Mouse (Mus musculus) CH12.LX (cell line): ENCODE results near the gene Sirt3. TPM values are rescaled to one million over a fixed set of nuclear protein-coding genes. Genes with fewer than 3 reads are reported as not detected.

Source experiments
- DNase-seq: peaks from one replicate; pipeline ENCODE4 v3.0.0-alpha.2; 2013; ENCODE audit errors: extremely low read depth
- H3K27ac ChIP-seq: 2 replicates; pipeline ENCODE4 v1.5.1; 2012; ENCODE audit warnings: low read depth, mild to moderate bottlenecking, control low read depth, moderate library complexity; ENCODE audit not compliant: insufficient read depth
- H3K27me3 ChIP-seq: replicated peaks from 2 replicates; pipeline ENCODE3; 2012; ENCODE audit warnings: inconsistent platforms
- H3K36me3 ChIP-seq, 2 experiments: replicated peaks in 1 of 2; 2 replicates each; pipeline versions ENCODE3 to v1.6.1; 2012; ENCODE audit warnings: inconsistent platforms in 1 of 2, low read length in 1 of 2, mild to moderate bottlenecking in 1 of 2, mixed read lengths in 1 of 2, moderate library complexity in 1 of 2; ENCODE audit not compliant: control insufficient read depth in 1 of 2, insufficient read depth in 1 of 2
- H3K4me1 ChIP-seq, 2 experiments: 2 replicates each; pipeline ENCODE4 v1.6.1; 2012; ENCODE audit warnings: inconsistent platforms in 1 of 2, moderate library complexity in 1 of 2; ENCODE audit not compliant: insufficient read depth in 2 of 2, control insufficient read depth in 1 of 2
- H3K4me2 ChIP-seq: 2 replicates; pipeline ENCODE4 v1.6.1; 2012; ENCODE audit warnings: low read depth, mild to moderate bottlenecking, control low read depth; ENCODE audit not compliant: poor library complexity, insufficient read depth, severe bottlenecking
- H3K4me3 ChIP-seq, 3 experiments: fragments of 150-350 bp in 1 of 3; sonication (generic) in 1 of 3; replicated peaks in 1 of 3; 2 replicates each; pipeline versions ENCODE3 to v1.5.1; 2011 to 2012; ENCODE audit warnings: low read depth in 2 of 3, low read length in 2 of 3, mild to moderate bottlenecking in 2 of 3, moderate library complexity in 2 of 3, control low read depth in 1 of 3, improper control_type of control experiment in 1 of 3, inconsistent platforms in 1 of 3, mixed read lengths in 1 of 3; ENCODE audit not compliant: poor library complexity in 1 of 3
- H3K79me2 ChIP-seq: replicated peaks from 2 replicates; pipeline ENCODE4 v1.6.1; 2012; ENCODE audit warnings: mild to moderate bottlenecking, moderate library complexity; ENCODE audit not compliant: control insufficient read depth, poor library complexity, insufficient read depth, severe bottlenecking; ENCODE audit errors: extremely low read depth
- H3K9ac ChIP-seq: 2 replicates; pipeline ENCODE4 v1.6.1; 2012; ENCODE audit warnings: low read depth, mild to moderate bottlenecking, control low read depth, moderate library complexity; ENCODE audit not compliant: insufficient read depth
- H3K9me3 ChIP-seq: replicated peaks from 2 replicates; pipeline ENCODE3; 2012; ENCODE audit warnings: low read length, inconsistent platforms, mixed read lengths
- BHLHE40 ChIP-seq: IDR thresholded peaks from 2 replicates; pipeline ENCODE4 v1.6.1; 2011; ENCODE audit warnings: mild to moderate bottlenecking, low read depth, low read length, improper control_type of control experiment
- CHD1 ChIP-seq: IDR thresholded peaks from 2 replicates; pipeline ENCODE4 v1.6.1; 2012; ENCODE audit warnings: low read depth, low read length, improper control_type of control experiment, inconsistent platforms
- E2F4 ChIP-seq: IDR thresholded peaks from 2 replicates; pipeline ENCODE4 v1.6.1; 2011; ENCODE audit warnings: low read depth, low read length, improper control_type of control experiment; ENCODE audit not compliant: insufficient replicate concordance
- ELF1 ChIP-seq: IDR thresholded peaks from 2 replicates; pipeline ENCODE4 v1.6.1; 2014; ENCODE audit warnings: low read depth, mild to moderate bottlenecking, inconsistent platforms, low read length, improper control_type of control experiment
- ETS1 ChIP-seq: conservative IDR thresholded peaks from 2 replicates; pipeline ENCODE4 v1.6.1; 2012; ENCODE audit warnings: low read depth, mild to moderate bottlenecking, inconsistent platforms, low read length, improper control_type of control experiment, moderate library complexity
- HCFC1 ChIP-seq: IDR thresholded peaks from 2 replicates; pipeline ENCODE4 v1.6.1; 2012; ENCODE audit warnings: low read depth, mild to moderate bottlenecking, inconsistent platforms, low read length, improper control_type of control experiment
- JUND ChIP-seq: conservative IDR thresholded peaks from 2 replicates; pipeline ENCODE4 v1.6.1; 2011; ENCODE audit warnings: low read depth, low read length, improper control_type of control experiment
- KAT2A ChIP-seq: IDR thresholded peaks from 2 replicates; pipeline ENCODE4 v1.6.1; 2012; ENCODE audit warnings: low read length, improper control_type of control experiment, inconsistent platforms; ENCODE audit not compliant: insufficient replicate concordance
- MAFK ChIP-seq: IDR thresholded peaks from 2 replicates; pipeline ENCODE4 v1.6.1; 2011; ENCODE audit warnings: low read length, improper control_type of control experiment; ENCODE audit not compliant: insufficient replicate concordance
- MEF2A ChIP-seq: IDR thresholded peaks from 2 replicates; pipeline ENCODE4 v1.6.1; 2014; ENCODE audit warnings: low read depth, mild to moderate bottlenecking, inconsistent platforms, low read length, improper control_type of control experiment, borderline replicate concordance
- MXI1 ChIP-seq: IDR thresholded peaks from 2 replicates; pipeline ENCODE4 v1.6.1; 2011; ENCODE audit warnings: mild to moderate bottlenecking, low read depth, low read length, improper control_type of control experiment
- MYC ChIP-seq: IDR thresholded peaks from 2 replicates; pipeline ENCODE4 v1.6.1; 2011; ENCODE audit warnings: low read depth, mild to moderate bottlenecking, improper control_type of control experiment, low read length
- POLR2AphosphoS2 ChIP-seq: IDR thresholded peaks from 2 replicates; pipeline ENCODE4 v1.6.1; 2011; ENCODE audit warnings: low read depth, low read length, improper control_type of control experiment
- RAD21 ChIP-seq: IDR thresholded peaks from 2 replicates; pipeline ENCODE4 v1.6.1; 2011; ENCODE audit warnings: low read depth, mild to moderate bottlenecking, low read length, improper control_type of control experiment, moderate library complexity
- RCOR1 ChIP-seq: conservative IDR thresholded peaks from 2 replicates; pipeline ENCODE4 v1.6.1; 2012; ENCODE audit warnings: low read depth, mild to moderate bottlenecking, inconsistent platforms, low read length, improper control_type of control experiment
- SIN3A ChIP-seq: IDR thresholded peaks from 2 replicates; pipeline ENCODE4 v1.6.1; 2012; ENCODE audit warnings: low read length, improper control_type of control experiment, inconsistent platforms
- SMC3 ChIP-seq: IDR thresholded peaks from 2 replicates; pipeline ENCODE4 v1.6.1; 2011; ENCODE audit warnings: low read depth, low read length, improper control_type of control experiment
- TCF12 ChIP-seq: IDR thresholded peaks from 2 replicates; pipeline ENCODE4 v1.6.1; 2014; ENCODE audit warnings: low read depth, mild to moderate bottlenecking, inconsistent platforms, low read length, improper control_type of control experiment
- UBTF ChIP-seq: IDR thresholded peaks from 2 replicates; pipeline ENCODE4 v1.6.1; 2012; ENCODE audit warnings: low read depth, mild to moderate bottlenecking, inconsistent platforms, low read length, improper control_type of control experiment, moderate library complexity
- USF1 ChIP-seq: IDR thresholded peaks from 2 replicates; pipeline ENCODE4 v1.6.1; 2014; ENCODE audit warnings: low read depth, mild to moderate bottlenecking, inconsistent platforms, low read length, improper control_type of control experiment
- USF2 ChIP-seq: conservative IDR thresholded peaks from 2 replicates; pipeline ENCODE4 v1.6.1; 2011; ENCODE audit warnings: low read depth, low read length, improper control_type of control experiment
- ZKSCAN1 ChIP-seq: IDR thresholded peaks from 2 replicates; pipeline ENCODE4 v1.6.1; 2012; ENCODE audit warnings: low read depth, inconsistent platforms, low read length, improper control_type of control experiment, borderline replicate concordance
- ZMIZ1 ChIP-seq: IDR thresholded peaks from 2 replicates; pipeline ENCODE4 v1.6.1; 2012; ENCODE audit warnings: low read depth, mild to moderate bottlenecking, inconsistent platforms, low read length, improper control_type of control experiment
- ZNF384 ChIP-seq: IDR thresholded peaks from 2 replicates; pipeline ENCODE4 v1.6.1; 2012; ENCODE audit warnings: low read depth, low read length, improper control_type of control experiment, inconsistent platforms
- dilution Hi-C: fragments of 300-500 bp; cut with MboI; formaldehyde crosslinking; loops from 2 replicates; pipeline ENCODE4 v1.14.3; 2020; ENCODE audit warnings: low sequenced_read_pairs; ENCODE audit not compliant: extremely low pct_unique_long_range_greater_than_20kb, extremely low pct_ligation_motif_present
- in situ Hi-C: fragments of 300-500 bp; cut with MboI; formaldehyde crosslinking; loops from 3 replicates; pipeline ENCODE4 v1.14.3; 2019; ENCODE audit warnings: low sequenced_read_pairs, low pct_ligation_motif_present, low pct_unique_long_range_greater_than_20kb, mixed read lengths
- polyA plus RNA-seq: library from polyadenylated mRNA; unstranded; fragments of >175 nt; gene quantifications from 2 replicates; pipeline ENCODE4 v1.2.1, GENCODE M21; 2012; ENCODE audit warnings: low read depth; ENCODE audit not compliant: insufficient read length
- total RNA-seq, 2 experiments: library from RNA; depleted of rRNA; stranded (reverse); fragments of 300-350 nt in 1 of 2; fragments of >200 nt in 1 of 2; gene quantifications; 2 replicates each; pipeline ENCODE4 v1.2.3; 2012 to 2014

The Sirt3 gene
- total and polyA plus RNA-seq, 3 experiments = 12.6 to 23.7 (median 16.6) TPM

DNA sequence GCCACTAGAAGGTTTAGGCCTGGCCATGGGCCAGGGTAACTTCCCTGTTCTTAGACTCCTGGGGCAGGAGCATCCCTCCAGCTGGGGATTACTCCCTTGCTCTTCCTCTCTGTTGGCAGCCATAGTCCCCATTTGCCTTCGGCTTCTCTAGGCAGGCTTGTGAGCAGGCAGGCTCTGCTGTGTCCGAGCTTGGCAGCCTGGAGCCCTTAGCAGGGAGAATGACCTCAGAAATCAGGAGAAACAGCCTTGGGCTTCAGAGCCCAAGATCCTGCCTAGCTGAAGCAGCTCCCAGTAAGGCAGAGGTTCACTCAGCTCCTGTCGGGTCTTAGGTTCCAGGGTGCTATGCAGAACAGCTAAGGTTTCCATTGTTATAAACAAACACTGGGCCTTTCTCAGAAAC is 17.0 kb upstream of the Sirt3 start:
- no peaks in the 10 kb centered on the region for H3K9me3 ChIP-seq
- dilution Hi-C loops (no loop called here), in situ Hi-C loops (no loop called here)
- H3K36me3 ChIP-seq = peaks cover 35 to 68% of the 10 kb centered on the region in 2 experiments
- no peak overlapping the region for H3K4me3 ChIP-seq
- no peak overlapping the region for H3K27ac ChIP-seq
- no peak overlapping the region for H3K4me2 ChIP-seq
- TF ChIP-seq ETS1 = no peak
- no peak for TF ChIP-seq ZMIZ1
- no peak for TF ChIP-seq JUND
- no peak for TF ChIP-seq POLR2AphosphoS2
- TF ChIP-seq TCF12 = no peak
- TF ChIP-seq RCOR1 = no peak
- TF ChIP-seq KAT2A = no peak
- TF ChIP-seq MAFK = no peak
- TF ChIP-seq MYC = no peak
- TF ChIP-seq HCFC1 = no peak
- TF ChIP-seq BHLHE40 = no peak
- TF ChIP-seq USF2 = no peak
- no peak for TF ChIP-seq ZNF384
- no peak for TF ChIP-seq ZKSCAN1
- TF ChIP-seq, all 38 proteins: peak for 0
- no peaks in the 10 kb centered on the region for H3K79me2 ChIP-seq
- DNase-seq = no peak
- H3K27me3 ChIP-seq = no peaks in the 10 kb centered on the region
- H3K9ac ChIP-seq = no peak overlapping the region
- H3K4me1 ChIP-seq = no peaks in the 10 kb centered on the region

DNA sequence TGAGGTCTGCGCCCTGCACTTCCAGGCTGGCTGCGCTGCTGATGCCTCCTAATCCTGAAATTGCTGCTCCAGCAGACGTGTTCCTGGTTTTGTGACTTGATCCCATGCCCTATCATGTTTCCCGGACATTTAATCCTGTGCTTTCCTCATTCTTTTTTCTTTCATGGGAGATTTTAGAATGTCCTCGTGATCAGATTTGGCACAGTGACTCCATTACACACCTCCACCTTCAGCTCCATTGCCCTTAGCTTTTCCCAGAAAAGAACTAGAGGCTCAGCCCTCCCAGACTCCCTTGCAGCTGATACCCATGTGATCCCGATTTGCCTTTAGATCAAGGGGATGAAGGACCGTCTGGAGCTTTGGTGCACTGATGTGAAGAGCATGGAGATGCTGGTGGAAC is 15.8 kb upstream of the Sirt3 start:
- dilution Hi-C loops = no loop called here
- Histone ChIP-seq H3K27ac (no peak overlapping the region), H3K9me3 (no peaks in the 10 kb centered on the region), H3K4me3 (no peak overlapping the region), H3K36me3 (peaks cover 42 to 79% of the 10 kb centered on the region in 2 experiments), H3K27me3 (no peaks in the 10 kb centered on the region), H3K4me2 (no peak overlapping the region), H3K9ac (no peak overlapping the region), H3K79me2 (no peaks in the 10 kb centered on the region), H3K4me1 (no peaks in the 10 kb centered on the region)
- TF ChIP-seq ETS1 (no peak), RCOR1 (no peak), MYC (no peak), BHLHE40 (no peak), RAD21 (no peak), TCF12 (no peak), CHD1 (no peak), MXI1 (no peak), SMC3 (no peak), ELF1 (no peak), SIN3A (no peak), UBTF (no peak), ZNF384 (no peak), MEF2A (no peak), E2F4 (no peak), USF1 (no peak)
- no peak for DNase-seq
- in situ Hi-C loops = no loop called here
